Comparison of ENCODE assay signal across 9 mouse cellular contexts in the genomic region with DNA sequence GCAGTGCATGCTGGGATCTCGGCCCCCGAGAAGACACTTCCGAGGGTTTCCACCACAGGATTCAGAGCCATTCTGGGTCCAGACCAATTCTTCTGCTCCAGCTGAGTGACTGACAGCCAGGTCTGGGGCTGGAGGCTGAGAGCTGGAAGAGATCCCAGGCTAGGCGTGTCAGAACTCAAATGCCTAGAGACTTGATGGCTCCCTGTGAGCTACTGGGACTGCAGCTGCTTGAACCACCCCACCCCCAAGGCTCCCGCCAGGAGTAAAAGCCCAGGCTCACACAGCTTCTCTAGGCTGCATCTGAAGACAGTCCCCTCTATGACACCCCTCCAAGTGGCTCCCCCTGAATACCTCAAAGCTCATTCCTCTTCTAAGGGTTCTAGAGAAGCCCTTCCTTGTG. TPM values are rescaled to one million over a fixed set of nuclear protein-coding genes. Genes with fewer than 3 reads are reported as not detected.
DNase-seq lines count a peak whose midpoint lies in the region; ATAC-seq lines count a peak whose summit lies in the region.
"Had no signal": no experiment of that assay in that cellular context is flagged by ENCODE, and none has a peak within 500 bp of the region (broad histone marks: within the 10 kb centered on the region; RNA-seq: fewer than 3 reads in every experiment).

No protein-coding gene starts in this region.

- H3K9ac ChIP-seq in hindbrain, embryonic 13.5 days = no peak overlapping the region
- H3K9ac ChIP-seq in hindbrain, embryonic 11.5 days (ENCODE audit: low read depth, low read length) = no peak overlapping the region
- no peak overlapping the region for H3K9ac ChIP-seq in embryonic facial prominence, embryonic 15.5 days
- H3K9ac ChIP-seq in heart, embryonic 16.5 days (ENCODE audit: low read length) = no peak overlapping the region
- no peak overlapping the region for H3K9ac ChIP-seq in midbrain, embryonic 13.5 days (replicated peaks)
- no peak overlapping the region for H3K9ac ChIP-seq in liver, embryonic 12.5 days

- H3K27me3 ChIP-seq in hindbrain, embryonic 13.5 days = no peaks in the 10 kb centered on the region
- no peaks in the 10 kb centered on the region for H3K27me3 ChIP-seq in hindbrain, embryonic 11.5 days (ENCODE audit: control insufficient read depth, insufficient read depth, low read length)
- H3K27me3 ChIP-seq in embryonic facial prominence, embryonic 15.5 days = no peaks in the 10 kb centered on the region; the same call in 1 of the 2 replicates
- H3K27me3 ChIP-seq in heart, embryonic 16.5 days (ENCODE audit: control insufficient read depth, insufficient read depth, low read length) = peaks cover 2% of the 10 kb centered on the region; the same call in 1 of the 2 replicates
- no peaks in the 10 kb centered on the region for H3K27me3 ChIP-seq in midbrain, embryonic 13.5 days
- peaks cover 10% of the 10 kb centered on the region; the same call in 1 of the 2 replicates for H3K27me3 ChIP-seq in liver, embryonic 12.5 days (replicated peaks)

- no peak overlapping the region for H3K4me2 ChIP-seq in hindbrain, embryonic 13.5 days
- no peak overlapping the region for H3K4me2 ChIP-seq in hindbrain, embryonic 11.5 days (replicated peaks; ENCODE audit: low read depth, low read length)
- no peak overlapping the region; the same call in 1 of the 2 replicates for H3K4me2 ChIP-seq in embryonic facial prominence, embryonic 15.5 days (replicated peaks)
- H3K4me2 ChIP-seq in heart, embryonic 16.5 days (ENCODE audit: low read depth, low read length) = no peak overlapping the region
- no peak overlapping the region for H3K4me2 ChIP-seq in midbrain, embryonic 13.5 days (replicated peaks)
- H3K4me2 ChIP-seq in liver, embryonic 12.5 days = no peak overlapping the region

- H3K4me3 ChIP-seq in hindbrain, embryonic 13.5 days = no peak overlapping the region
- H3K4me3 ChIP-seq in hindbrain, embryonic 11.5 days (ENCODE audit: low read depth, low read length) = no peak overlapping the region
- H3K4me3 ChIP-seq in embryonic facial prominence, embryonic 15.5 days (replicated peaks) = no peak overlapping the region
- no peak overlapping the region for H3K4me3 ChIP-seq in heart, embryonic 16.5 days (ENCODE audit: low read length)
- H3K4me3 ChIP-seq in midbrain, embryonic 13.5 days (replicated peaks) = no peak overlapping the region
- H3K4me3 ChIP-seq in liver, embryonic 12.5 days = no peak overlapping the region

- no peaks in the 10 kb centered on the region for H3K9me3 ChIP-seq in hindbrain, embryonic 13.5 days
- no peaks in the 10 kb centered on the region for H3K9me3 ChIP-seq in hindbrain, embryonic 11.5 days (ENCODE audit: control insufficient read depth, low read length)
- no peaks in the 10 kb centered on the region for H3K9me3 ChIP-seq in embryonic facial prominence, embryonic 15.5 days (replicated peaks)
- no peaks in the 10 kb centered on the region; the same call in 1 of the 2 replicates for H3K9me3 ChIP-seq in heart, embryonic 16.5 days (replicated peaks; ENCODE audit: control insufficient read depth, low read length)
- no peaks in the 10 kb centered on the region for H3K9me3 ChIP-seq in midbrain, embryonic 13.5 days
- no peaks in the 10 kb centered on the region for H3K9me3 ChIP-seq in liver, embryonic 12.5 days (replicated peaks)

- ATAC-seq in hindbrain, embryonic 13.5 days (ENCODE audit: low FRiP score) = 0 out of 2 replicates have a peak, but pooled peaks have one; percentile 32
- ATAC-seq in hindbrain, embryonic 11.5 days (ENCODE audit: low FRiP score) = no peak
- peak; percentile 66 for ATAC-seq in embryonic facial prominence, embryonic 15.5 days (ENCODE audit: insufficient number of reproducible peaks, low FRiP score, low TSS enrichment, low read depth)
- peak; percentile 83 for ATAC-seq in heart, embryonic 16.5 days (replicated peaks; ENCODE audit: extremely low read depth, insufficient read depth, low FRiP score)
- ATAC-seq in midbrain, embryonic 13.5 days = 0 out of 2 replicates have a peak, but pooled peaks have one; percentile 30
- ATAC-seq in liver, embryonic 12.5 days = no peak

- 46% methylated on average over 5 of the region's 5 CpGs for WGBS in hindbrain, embryonic 13.5 days
- 67% methylated on average over 5 of the region's 5 CpGs for WGBS in hindbrain, embryonic 11.5 days
- WGBS in embryonic facial prominence, embryonic 15.5 days = 19% methylated on average over 5 of the region's 5 CpGs
- 9% methylated on average over 5 of the region's 5 CpGs for WGBS in heart, embryonic 16.5 days
- 58% methylated on average over 5 of the region's 5 CpGs for WGBS in midbrain, embryonic 13.5 days
- 51% methylated on average over 5 of the region's 5 CpGs for WGBS in liver, embryonic 12.5 days (ENCODE audit: insufficient replicate concordance)

- DNase-seq in hindbrain, embryonic 11.5 days (ENCODE audit: low spot score) = no peak
- peak; percentile 48 to 64 for DNase-seq in layer of hippocampus, adult 8-10 months (ENCODE audit: low spot score in 2 of 2)
- no peak for DNase-seq in thymus, adult 18-20 months

- 0 out of 2 replicates have a peak, but pooled peaks cover 4% of the 10 kb centered on the region for H3K4me1 ChIP-seq in hindbrain, embryonic 13.5 days (replicated peaks)
- H3K4me1 ChIP-seq in hindbrain, embryonic 11.5 days (replicated peaks; ENCODE audit: control insufficient read depth, insufficient read depth, low read length) = no peaks in the 10 kb centered on the region
- peaks cover 30% of the 10 kb centered on the region for H3K4me1 ChIP-seq in embryonic facial prominence, embryonic 15.5 days
- peaks cover 18% of the 10 kb centered on the region for H3K4me1 ChIP-seq in heart, embryonic 16.5 days (ENCODE audit: control insufficient read depth, insufficient read depth, low read length)
- H3K4me1 ChIP-seq in midbrain, embryonic 13.5 days (replicated peaks) = no peaks in the 10 kb centered on the region
- peaks cover 10% of the 10 kb centered on the region; the same call in 1 of the 2 replicates for H3K4me1 ChIP-seq in liver, embryonic 12.5 days

- H3K36me3 ChIP-seq in hindbrain, embryonic 13.5 days = no peaks in the 10 kb centered on the region
- no peaks in the 10 kb centered on the region for H3K36me3 ChIP-seq in hindbrain, embryonic 11.5 days (ENCODE audit: control insufficient read depth, insufficient read depth, low read length)
- no peaks in the 10 kb centered on the region for H3K36me3 ChIP-seq in embryonic facial prominence, embryonic 15.5 days
- no peaks in the 10 kb centered on the region for H3K36me3 ChIP-seq in heart, embryonic 16.5 days (ENCODE audit: control insufficient read depth, insufficient read depth)
- no peaks in the 10 kb centered on the region for H3K36me3 ChIP-seq in midbrain, embryonic 13.5 days
- H3K36me3 ChIP-seq in liver, embryonic 12.5 days = no peaks in the 10 kb centered on the region

- no peak overlapping the region for H3K27ac ChIP-seq in hindbrain, embryonic 13.5 days
- no peak overlapping the region for H3K27ac ChIP-seq in hindbrain, embryonic 11.5 days (ENCODE audit: low read depth, low read length)
- H3K27ac ChIP-seq in embryonic facial prominence, embryonic 15.5 days (replicated peaks) = peak overlapping the region; percentile 58
- peak overlapping the region; percentile 42; the same call in 1 of the 2 replicates for H3K27ac ChIP-seq in heart, embryonic 16.5 days (ENCODE audit: low read length)
- no peak overlapping the region for H3K27ac ChIP-seq in midbrain, embryonic 13.5 days
- no peak overlapping the region for H3K27ac ChIP-seq in liver, embryonic 12.5 days

RNA-seq across cellular contexts. Expression of a gene that starts 42.0 kb away (rescaled TPM):
- 0.05 and 0.13 TPM in 2 replicates for polyA plus RNA-seq in hindbrain, embryonic 13.5 days (2015; fragmentation: Nextera tagmentation; extraction: Ambion mirVana)
- 0.06 and 0.08 TPM in 2 replicates for polyA plus RNA-seq in hindbrain, embryonic 11.5 days (2014; fragmentation: Nextera tagmentation; extraction: Ambion mirVana)
- 1.1 and 1.6 TPM in 2 replicates for polyA plus RNA-seq in embryonic facial prominence, embryonic 15.5 days (2015; fragmentation: Nextera tagmentation; extraction: Ambion mirVana)
- 0.12 TPM in 2 replicates for polyA plus RNA-seq in heart, embryonic 16.5 days (2015; fragmentation: Nextera tagmentation; extraction: Ambion mirVana)
- total RNA-seq in layer of hippocampus, adult 8-10 months (2022) = under 1 TPM; 0.21 to 0.35 (median 0.27) TPM
- polyA plus RNA-seq in midbrain, embryonic 13.5 days (2015; fragmentation: Nextera tagmentation; extraction: Ambion mirVana) = 0.04 and 0.08 TPM in 2 replicates
- not detected in 2 replicates for polyA plus RNA-seq in liver, embryonic 12.5 days (2016; fragmentation: Nextera tagmentation; extraction: Ambion mirVana)
- total RNA-seq: neutrophil, adult 5-6 weeks had no signal

RNA-seq across cellular contexts. Expression of a gene that starts 44.6 kb away (rescaled TPM):
- polyA plus RNA-seq in hindbrain, embryonic 13.5 days (2015; fragmentation: Nextera tagmentation; extraction: Ambion mirVana) = 579 and 581 TPM in 2 replicates
- polyA plus RNA-seq in hindbrain, embryonic 11.5 days (2014; fragmentation: Nextera tagmentation; extraction: Ambion mirVana) = 528 and 573 TPM in 2 replicates
- polyA plus RNA-seq in embryonic facial prominence, embryonic 15.5 days (2015; fragmentation: Nextera tagmentation; extraction: Ambion mirVana) = 3,074 and 3,219 TPM in 2 replicates
- polyA plus RNA-seq in heart, embryonic 16.5 days (2015; fragmentation: Nextera tagmentation; extraction: Ambion mirVana) = 1,876 and 1,966 TPM in 2 replicates
- 100 to 1,000 TPM; 259 to 443 (median 324) TPM for total RNA-seq in layer of hippocampus, adult 8-10 months (2022)
- 374 and 417 TPM in 2 replicates for polyA plus RNA-seq in midbrain, embryonic 13.5 days (2015; fragmentation: Nextera tagmentation; extraction: Ambion mirVana)
- 167 and 173 TPM in 2 replicates for polyA plus RNA-seq in liver, embryonic 12.5 days (2016; fragmentation: Nextera tagmentation; extraction: Ambion mirVana)

Comparison
In these comparisons a context has a peak if more than half of its experiments do, and no peak if none do; other contexts are left out.
1. ATAC-seq: peak in hindbrain, embryonic 13.5 days (single experiment), embryonic facial prominence, embryonic 15.5 days (single experiment), heart, embryonic 16.5 days (single experiment) and midbrain, embryonic 13.5 days (single experiment); none in hindbrain, embryonic 11.5 days (single experiment) and liver, embryonic 12.5 days (single experiment).
2. H3K27ac ChIP-seq: peak in embryonic facial prominence, embryonic 15.5 days (single experiment) and heart, embryonic 16.5 days (single experiment); none in hindbrain, embryonic 13.5 days (single experiment), hindbrain, embryonic 11.5 days (single experiment), midbrain, embryonic 13.5 days (single experiment) and liver, embryonic 12.5 days (single experiment).
3. DNase-seq: peak in layer of hippocampus, adult 8-10 months (2 of 2); none in hindbrain, embryonic 11.5 days (single experiment) and thymus, adult 18-20 months (0 of 2).